Mouse (Mus musculus) limb, embryonic 15.5 days (tissue): ENCODE results near the gene Maats1. TPM values are rescaled to one million over a fixed set of nuclear protein-coding genes. Genes with fewer than 3 reads are reported as not detected.

Source experiments
- polyA plus RNA-seq: library from polyadenylated mRNA; unstranded; fragments of >200 nt; fragmentation: Nextera tagmentation; extraction: Ambion mirVana; gene quantifications from 2 replicates; pipeline ENCODE4 v1.2.1, GENCODE M21; 2015

Gene Maats1
- polyA plus RNA-seq, 1 experiment from 2014 or later = not detected

Other genes with a start within 250 kb of the Maats1 start
- not detected in 2 replicates for gene Nr1i2, start 47.3 kb downstream of the Maats1 start, polyA plus RNA-seq
- 104 and 121 TPM in 2 replicates for gene Cox17, start 4.8 kb upstream of the Maats1 start, polyA plus RNA-seq
- 0.55 TPM in 1 of 2 replicates, not detected in the other for gene Gm21987, start 4.9 kb upstream of the Maats1 start, polyA plus RNA-seq
- gene Popdc2, start 20.1 kb upstream of the Maats1 start, polyA plus RNA-seq = 3.2 and 8.5 TPM in 2 replicates
- gene Pla1a, start 91.0 kb upstream of the Maats1 start, polyA plus RNA-seq = 0.67 and 0.93 TPM in 2 replicates
- gene Adprh, start 110.6 kb upstream of the Maats1 start, polyA plus RNA-seq = 106 TPM in 2 replicates
- 0.35 and 0.38 TPM in 2 replicates for gene Cd80, start 113.4 kb upstream of the Maats1 start, polyA plus RNA-seq
- 26.6 and 28.3 TPM in 2 replicates for gene Timmdc1, start 180.5 kb upstream of the Maats1 start, polyA plus RNA-seq
- 53.1 and 58.5 TPM in 2 replicates for gene Poglut1, start 208.1 kb upstream of the Maats1 start, polyA plus RNA-seq
- 154 and 161 TPM in 2 replicates for gene Tmem39a, start 216.6 kb upstream of the Maats1 start, polyA plus RNA-seq